Mouse (Mus musculus) cerebellum, adult 2 months (tissue): ENCODE data around the gene Bhlhe41.

ENCODE experiments used
- CTCF ChIP-seq: fragments of 200-500 bp; IDR thresholded peaks from 2 replicates; pipeline ENCODE4 v1.5.1; 2011; ENCODE audit warnings: low read depth, mild to moderate bottlenecking, control low read depth, low read length, moderate library complexity, borderline replicate concordance; ENCODE audit not compliant: insufficient read depth
- POLR2A ChIP-seq: fragments of 200-500 bp; IDR thresholded peaks from 2 replicates; pipeline ENCODE4 v1.6.1; 2011; ENCODE audit warnings: low read length, control low read depth, borderline replicate concordance; ENCODE audit not compliant: insufficient read depth

GRCm38 (mm10) chr6:145861462-145862227 is 3.7 kb downstream of the Bhlhe41 start:
- TF ChIP-seq POLR2A (no peak), CTCF (no peak)
